Mouse (Mus musculus): ENCODE measurements around the gene Fmod. TPM values are rescaled to one million over a fixed set of nuclear protein-coding genes. Genes with fewer than 3 reads are reported as not detected.

Gene Fmod
- total RNA-seq, 2 experiments from 2014 or later, result 9.3 to 9.8 TPM

- DNase-seq, result no peak
These were observed 59.3 kb downstream of the Fmod start for GRCm38 (mm10) chr1:134096264-134096934.

- DNase-seq, result no peak
These were observed 60.2 kb downstream of the Fmod start for GRCm38 (mm10) chr1:134097080-134097855.

Other genes starting within 250 kb of the Fmod start
- 10 to 100 TPM; 21.8 to 34.7 TPM for gene Atp2b4, start 236.2 kb upstream of the Fmod start, total RNA-seq (2021)
- gene Optc, start 129.3 kb upstream of the Fmod start, total RNA-seq (2021), result 1 to 10 TPM; 1.2 TPM
- 10 to 100 TPM; 42.1 to 44.9 TPM for gene Prelp, start 115.8 kb upstream of the Fmod start, total RNA-seq (2021)
- gene Btg2, start 41.9 kb downstream of the Fmod start, total RNA-seq (2021), result 10 to 100 TPM; 38.7 to 39.1 TPM
- not detected for gene Chit1, start 74.0 kb downstream of the Fmod start, total RNA-seq (2021)
- gene Chil1, start 144.9 kb downstream of the Fmod start, total RNA-seq (2021), result 1 to 10 TPM; 1.3 to 1.7 TPM
- gene Mybph, start 156.2 kb downstream of the Fmod start, total RNA-seq (2021), result under 1 TPM in 1 of 2 experiments, not detected in 1; 0.13 TPM
- 100 to 1,000 TPM; 110 to 137 TPM for gene Adora1, start 198.2 kb downstream of the Fmod start, total RNA-seq (2021)

Measured in adrenal gland, postnatal 36 days (tissue).